In genomic region chr10:18508586-18508985, GRCm38 (mm10) we compare ENCODE assay signal across 8 mouse cellular contexts. TPM values are rescaled to one million over a fixed set of nuclear protein-coding genes. Genes with fewer than 3 reads are reported as not detected.
A peak's percentile ranks its signal among the peaks of the same experiment; 100 is the strongest.
DNase-seq lines count a peak whose midpoint lies in the region; ATAC-seq and TF ChIP-seq lines count a peak whose summit lies in the region.

No protein-coding gene starts in this region.

- 87% methylated on average over 1 of the region's 1 CpGs for WGBS in heart, embryonic 12.5 days
- 62% methylated on average over 1 of the region's 1 CpGs for WGBS in midbrain, postnatal 0 days
- 77% methylated on average over 1 of the region's 1 CpGs for WGBS in stomach, postnatal 0 days

- no peaks in the 10 kb centered on the region for H3K9me3 ChIP-seq in heart, embryonic 12.5 days (replicated peaks)
- H3K9me3 ChIP-seq in midbrain, postnatal 0 days (ENCODE audit: low read length): no peaks in the 10 kb centered on the region
- H3K9me3 ChIP-seq in stomach, postnatal 0 days (ENCODE audit: control insufficient read depth, low read length): no peaks in the 10 kb centered on the region

- no peaks in the 10 kb centered on the region for H3K27me3 ChIP-seq in heart, embryonic 12.5 days (replicated peaks)
- H3K27me3 ChIP-seq in midbrain, postnatal 0 days (ENCODE audit: insufficient read depth, low read length): no peaks in the 10 kb centered on the region
- H3K27me3 ChIP-seq in stomach, postnatal 0 days (ENCODE audit: control insufficient read depth, insufficient read depth, low read length): no peaks in the 10 kb centered on the region

- no peak overlapping the region for H3K9ac ChIP-seq in heart, embryonic 12.5 days
- H3K9ac ChIP-seq in midbrain, postnatal 0 days (replicated peaks; ENCODE audit: low read length, poor library complexity, severe bottlenecking): no peak overlapping the region
- no peak overlapping the region for H3K9ac ChIP-seq in stomach, postnatal 0 days (ENCODE audit: low read length)

- no peak overlapping the region for H3K4me3 ChIP-seq in heart, embryonic 12.5 days
- H3K4me3 ChIP-seq in midbrain, postnatal 0 days (ENCODE audit: low read depth, low read length): no peak overlapping the region
- no peak overlapping the region for H3K4me3 ChIP-seq in stomach, postnatal 0 days (ENCODE audit: low read depth, low read length)

- DNase-seq in heart, adult 18-20 months: peak; percentile 48 to 76
- DNase-seq in adrenal gland, postnatal 14 days: peak; percentile 58
- DNase-seq in heart, adult 9 months (ENCODE audit: low spot score in 2 of 2): peak; percentile 29 to 41
- DNase-seq in midbrain, postnatal 0 days (ENCODE audit: low spot score): peak; percentile 82
- DNase-seq in stomach, postnatal 0 days (ENCODE audit: low spot score): no peak
- no peak for DNase-seq in cerebellum, postnatal 36 days

- H3K36me3 ChIP-seq in heart, embryonic 12.5 days: peaks cover 15% of the 10 kb centered on the region
- H3K36me3 ChIP-seq in midbrain, postnatal 0 days (ENCODE audit: insufficient read depth, low read length): no peaks in the 10 kb centered on the region
- H3K36me3 ChIP-seq in stomach, postnatal 0 days (ENCODE audit: control insufficient read depth, insufficient read depth, low read length): no peaks in the 10 kb centered on the region

- ATAC-seq in heart, embryonic 12.5 days (ENCODE audit: insufficient number of reproducible peaks, low FRiP score): no peak
- ATAC-seq in midbrain, postnatal 0 days (ENCODE audit: low FRiP score): peak; percentile 80
- ATAC-seq in stomach, postnatal 0 days (ENCODE audit: low FRiP score, low TSS enrichment): no peak
- ATAC-seq in erythroblast, adult 5-6 weeks (replicated peaks; ENCODE audit: low FRiP score, poor library complexity, severe bottlenecking): no peak

- no peak for TF ChIP-seq CTCF in midbrain, postnatal 0 days (IDR thresholded peaks at IDR 0.05)
- TF ChIP-seq CTCF in stomach, postnatal 0 days (IDR thresholded peaks at IDR 0.05; ENCODE audit: low read depth): no peak

- H3K27ac ChIP-seq in heart, embryonic 12.5 days (ENCODE audit: poor library complexity, severe bottlenecking): no peak overlapping the region
- H3K27ac ChIP-seq in midbrain, postnatal 0 days (ENCODE audit: low read depth, low read length): peak overlapping the region; percentile 63
- H3K27ac ChIP-seq in stomach, postnatal 0 days (replicated peaks): no peak overlapping the region

- H3K4me1 ChIP-seq in heart, embryonic 12.5 days (replicated peaks): peaks cover 18% of the 10 kb centered on the region
- peaks cover 6% of the 10 kb centered on the region; the same call in 1 of the 2 replicates for H3K4me1 ChIP-seq in midbrain, postnatal 0 days (ENCODE audit: insufficient read depth, low read length)
- H3K4me1 ChIP-seq in stomach, postnatal 0 days (replicated peaks; ENCODE audit: control insufficient read depth, insufficient read depth): no peaks in the 10 kb centered on the region

- H3K4me2 ChIP-seq in heart, embryonic 12.5 days: no peak overlapping the region
- H3K4me2 ChIP-seq in midbrain, postnatal 0 days (ENCODE audit: low read depth, low read length, poor library complexity, severe bottlenecking): no peak overlapping the region
- no peak overlapping the region for H3K4me2 ChIP-seq in stomach, postnatal 0 days (replicated peaks; ENCODE audit: low read depth)

- no peak for TF ChIP-seq EP300 in stomach, postnatal 0 days (optimal IDR thresholded peaks at IDR 0.05)

RNA-seq across cellular contexts. Expression of gene Hebp2, which starts 37.3 kb away (rescaled TPM):
- total RNA-seq in heart, adult 18-20 months (2021): under 1 TPM; 0.44 to 0.50 TPM
- 17.9 and 18.3 TPM in 2 replicates for polyA plus RNA-seq in heart, embryonic 12.5 days (2016; fragmentation: Nextera tagmentation; extraction: Ambion mirVana)
- 3.4 and 4.2 TPM in 2 replicates for total RNA-seq in adrenal gland, postnatal 14 days (2021)
- total RNA-seq in midbrain, postnatal 0 days (2014; rRNA removed): 5.8 and 5.9 TPM in 2 replicates
- polyA plus RNA-seq in midbrain, postnatal 0 days (2015; fragmentation: Nextera tagmentation; extraction: Ambion mirVana): 10.1 and 10.4 TPM in 2 replicates
- 112 and 129 TPM in 2 replicates for polyA plus RNA-seq in stomach, postnatal 0 days (2015; fragmentation: Nextera tagmentation; extraction: Ambion mirVana)
- total RNA-seq in erythroblast, adult 5-6 weeks (2015; ENCODE audit: low replicate concordance): not detected in 2 replicates
- not detected in 2 replicates for total RNA-seq in erythroblast, adult 5-6 weeks (2017; ENCODE audit: low replicate concordance)

Comparison
In these comparisons a context has a peak if more than half of its experiments do, and no peak if none do; other contexts are left out.
1. DNase-seq: peak in heart, adult 18-20 months (2 of 2), adrenal gland, postnatal 14 days (single experiment), heart, adult 9 months (2 of 2) and midbrain, postnatal 0 days (single experiment); none in stomach, postnatal 0 days (single experiment) and cerebellum, postnatal 36 days (0 of 2).